Mouse (Mus musculus) right cerebral cortex, postnatal 10 days (tissue): ENCODE results near the gene Gm49395.

Source experiments
- DNase-seq, 2 experiments: peaks; one replicate each; pipeline ENCODE4 v3.0.0; 2021; ENCODE audit warnings: low spot score in 2 of 2

Gm49395 gene

DNA sequence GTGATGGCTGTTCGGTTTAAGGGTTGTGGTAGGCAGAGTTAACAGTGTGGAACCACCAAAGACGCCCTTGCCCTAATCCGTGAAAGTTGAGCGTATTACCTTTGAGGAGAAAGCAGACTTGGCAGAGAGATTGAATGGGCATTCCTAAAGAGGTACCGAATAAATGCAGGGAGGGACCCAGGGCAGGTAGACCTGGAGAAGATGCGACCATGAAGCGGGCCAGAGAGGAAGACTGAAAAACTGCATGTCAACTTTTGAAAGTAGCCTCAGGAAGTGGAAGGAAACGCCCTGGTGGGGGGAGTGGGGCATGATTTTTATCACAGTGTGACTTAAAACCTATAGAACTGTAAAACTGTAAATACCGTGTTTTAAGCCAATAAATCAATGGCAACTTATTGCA, 2.3 kb downstream of the Gm49395 start:
- no peak for DNase-seq

GRCm38 (mm10) chr13:115098227-115098626, 3.5 kb downstream of the Gm49395 start:
- no peak for DNase-seq

DNA sequence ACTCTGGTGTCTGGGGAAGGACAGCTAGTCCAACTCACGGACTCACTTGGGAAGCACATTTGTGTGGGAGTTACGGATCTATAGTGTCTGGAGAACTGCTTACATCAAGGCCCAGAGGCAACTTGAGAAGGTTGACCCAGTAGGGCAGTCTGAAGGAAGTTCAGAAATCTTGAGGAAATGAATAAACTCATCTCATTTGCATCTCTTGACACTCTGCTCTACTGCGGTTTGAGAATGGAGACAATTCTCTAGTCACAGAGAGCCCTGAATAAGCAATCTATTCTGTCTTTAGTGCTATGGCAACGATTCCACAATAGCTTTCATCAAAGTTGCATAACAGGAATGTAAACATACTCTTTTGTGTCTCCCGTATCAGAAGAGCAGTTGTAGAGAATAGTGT, 4.8 kb downstream of the Gm49395 start:
- no peak for DNase-seq

DNA sequence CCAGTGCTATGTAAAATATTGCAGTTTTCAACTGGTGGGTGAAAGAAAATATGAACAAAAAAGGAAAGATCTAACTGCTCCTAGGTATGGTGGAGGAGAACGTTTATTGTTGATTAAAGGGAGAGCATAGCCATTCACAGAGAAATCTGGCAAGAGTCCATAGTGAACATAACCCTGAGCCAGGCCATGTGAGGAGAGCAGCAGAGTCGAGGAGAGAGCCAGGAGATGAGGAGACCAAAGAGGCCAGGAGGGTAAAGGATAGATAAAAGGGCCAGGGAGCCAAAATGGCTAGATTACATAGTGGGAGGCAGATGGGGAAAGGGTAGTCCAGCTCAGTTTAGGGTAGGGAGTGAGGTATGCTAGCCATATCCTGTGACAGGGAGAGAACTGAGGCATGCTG, 5.5 kb downstream of the Gm49395 start:
- DNase-seq, result no peak

GRCm38 (mm10) chr13:115095392-115095791, 6.3 kb downstream of the Gm49395 start:
- no peak for DNase-seq

- no peak for DNase-seq
Observed at GRCm38 (mm10) chr13:115091511-115091910, 10.2 kb downstream of the Gm49395 start.

GRCm38 (mm10) chr13:115090977-115091445, 10.7 kb downstream of the Gm49395 start:
- DNase-seq, result no peak

DNA sequence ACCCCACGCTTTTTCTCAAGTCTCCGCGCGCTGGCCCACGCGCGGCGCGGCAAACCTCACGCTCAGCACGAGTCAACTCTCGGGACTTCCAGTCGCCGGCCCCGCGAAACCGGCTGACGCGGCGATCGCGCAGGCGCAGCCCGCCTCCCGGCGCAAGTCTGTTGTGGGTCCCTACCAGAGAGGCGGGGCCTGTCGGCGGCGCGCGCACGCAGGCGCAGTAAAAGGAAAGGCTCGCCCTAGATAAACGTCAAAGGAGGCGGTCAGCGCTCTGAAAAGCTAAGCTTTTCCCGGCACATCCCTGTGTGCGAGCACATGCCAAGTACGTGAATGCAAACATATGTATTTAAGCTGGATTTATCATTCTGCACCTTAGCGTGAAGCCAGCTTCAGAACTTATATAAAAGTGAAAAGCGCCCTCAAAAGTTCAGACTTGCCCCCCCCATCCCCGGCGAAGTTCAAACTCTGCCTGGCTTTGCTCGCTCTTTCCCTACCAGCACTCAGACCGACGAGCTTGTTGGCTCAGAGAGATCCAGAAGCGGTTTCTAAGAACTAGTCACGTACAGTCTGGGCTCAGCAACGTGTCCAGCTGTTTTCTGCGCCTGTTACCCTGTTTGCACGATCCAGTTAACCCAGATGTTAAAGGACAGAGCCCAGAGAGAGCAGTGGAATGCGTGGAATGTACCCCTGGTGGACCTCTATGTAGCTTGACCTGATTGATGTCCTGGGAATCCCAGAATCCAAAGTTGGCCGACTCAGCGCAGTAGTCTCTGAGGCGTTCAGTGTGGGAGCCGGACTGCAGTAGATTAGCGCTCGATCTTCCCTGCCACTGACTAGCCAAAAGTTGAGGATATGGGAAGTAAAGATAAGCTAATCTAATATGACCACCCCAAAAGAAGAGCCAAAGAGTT, 11.4 kb downstream of the Gm49395 start, which contains the start of gene Pelo:
TSS of gene Pelo (minus strand) at position 118 of the 908 bp plus-strand sequence.
- peak; percentile 96 for DNase-seq

DNA sequence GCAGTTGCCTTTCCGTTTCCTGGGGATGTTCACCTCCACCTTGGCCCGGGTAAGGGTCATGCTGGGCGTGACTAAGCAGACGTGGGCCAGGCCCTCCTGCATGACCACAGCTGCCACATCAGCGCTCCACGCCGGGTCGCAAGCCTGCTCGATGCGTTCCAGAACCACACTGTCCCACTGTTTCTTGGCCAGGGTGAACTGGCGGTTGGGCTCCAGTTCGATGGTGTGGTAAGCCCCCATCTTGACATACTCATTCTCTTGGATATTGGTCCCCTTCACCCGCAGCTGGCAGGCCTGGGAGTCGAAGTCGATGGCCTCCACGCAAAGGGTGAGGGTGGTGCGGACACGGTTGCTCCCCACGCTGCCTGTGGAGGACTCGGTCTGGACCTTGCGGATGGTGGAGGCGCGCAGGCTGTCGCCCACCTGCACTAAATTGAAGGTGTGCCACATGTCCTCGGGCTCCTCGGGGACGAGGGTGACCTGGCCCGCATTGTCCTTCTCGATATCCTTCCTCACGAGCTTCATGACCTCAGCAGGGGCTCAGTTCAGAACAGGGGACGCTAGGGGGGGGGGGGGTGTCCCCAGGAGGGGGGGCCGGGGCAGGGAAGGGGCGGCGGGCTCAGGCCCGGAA, 12.2 kb downstream of the Gm49395 start:
- peak; percentile 38 to 39 for DNase-seq

GRCm38 (mm10) chr13:115089020-115089394, 12.7 kb downstream of the Gm49395 start:
- DNase-seq, result no peak

DNA sequence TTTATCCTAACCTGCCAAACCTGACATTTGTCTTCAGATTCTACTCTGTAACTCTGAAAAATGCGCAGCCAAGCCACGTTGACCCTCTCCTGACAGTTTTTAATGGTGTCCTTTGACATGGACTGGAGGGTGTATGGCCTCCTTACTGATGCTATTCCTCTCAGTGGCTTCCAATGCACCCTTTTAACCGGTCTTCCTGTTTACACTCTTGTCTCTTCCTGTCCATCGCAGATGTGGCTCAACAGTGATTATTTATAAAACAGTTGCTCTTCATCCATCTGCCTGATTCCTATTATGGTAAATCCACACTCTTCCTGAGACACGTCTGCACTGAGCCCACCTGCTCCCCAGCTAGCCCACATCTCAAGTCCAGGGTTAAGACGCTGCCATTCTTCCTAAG, 15.7 kb downstream of the Gm49395 start:
- DNase-seq, result no peak

- DNase-seq, result no peak
Observed at GRCm38 (mm10) chr13:115082339-115082738, 19.4 kb downstream of the Gm49395 start.

DNA sequence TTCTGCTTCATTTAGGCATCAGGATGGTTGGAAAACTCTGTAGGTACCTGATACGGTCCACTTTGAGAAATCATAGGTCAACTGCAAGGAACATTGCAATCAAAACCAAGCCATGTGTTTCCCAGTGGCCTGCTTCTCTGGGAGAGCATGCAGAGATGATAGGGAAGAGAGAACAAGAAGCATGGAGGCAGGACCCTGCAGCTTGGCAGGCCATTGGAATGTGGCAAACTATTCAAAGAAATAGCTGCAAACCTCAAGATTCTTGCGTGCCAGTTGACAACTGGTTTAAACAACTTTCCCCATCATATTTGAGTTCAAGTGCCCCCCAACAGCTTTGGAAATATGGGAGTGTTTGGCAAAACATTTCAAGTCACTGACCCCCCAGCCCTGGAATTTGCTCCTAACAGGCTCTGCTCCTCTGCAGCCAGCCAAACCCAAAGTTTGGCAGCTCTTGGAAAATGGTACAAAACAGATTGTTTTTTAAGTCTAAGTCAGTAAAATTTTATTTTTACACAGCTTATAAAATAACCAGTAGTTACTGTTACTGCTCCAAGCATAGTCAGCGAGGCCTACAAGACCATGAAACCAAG, 21.6 kb downstream of the Gm49395 start:
- DNase-seq, result no peak

GRCm38 (mm10) chr13:115078997-115079685, 22.6 kb downstream of the Gm49395 start:
- no peak for DNase-seq

DNA sequence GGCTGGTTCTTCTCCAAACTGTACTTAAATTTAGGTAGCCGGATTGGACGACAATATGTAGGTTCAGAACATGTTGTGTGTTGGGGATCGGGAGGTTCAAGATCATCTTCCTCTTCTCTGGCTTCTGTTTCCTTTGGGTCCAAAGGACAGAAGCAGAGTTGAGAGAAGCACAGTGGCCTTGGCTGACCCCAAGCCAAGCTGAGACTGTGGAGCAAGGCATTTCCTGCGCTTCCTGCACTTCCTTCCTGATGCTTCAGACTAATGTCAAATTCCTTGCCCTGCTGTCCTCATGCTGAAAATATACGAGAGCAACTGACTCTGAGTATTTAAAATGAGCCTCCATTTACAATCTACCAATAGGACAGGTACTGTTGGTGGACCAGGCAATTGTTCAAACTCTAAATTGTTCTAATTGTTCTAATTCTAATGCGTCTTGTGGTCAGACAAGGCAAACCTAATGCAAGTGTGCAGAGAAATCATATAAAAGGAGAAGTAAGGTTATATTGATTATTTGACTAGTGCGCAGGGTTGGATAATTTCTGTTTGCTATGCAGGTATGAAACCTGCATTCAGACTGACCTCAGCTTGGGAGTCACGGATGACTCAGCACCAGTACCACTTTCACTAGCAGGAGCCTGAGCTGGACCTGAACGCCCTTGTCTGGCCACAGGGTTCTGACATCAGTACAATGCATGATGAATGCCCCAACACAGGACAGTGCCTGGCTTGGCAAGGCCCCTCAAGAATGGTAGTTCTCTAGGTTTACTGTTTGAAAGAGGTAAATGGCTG, 24.2 kb downstream of the Gm49395 start:
- DNase-seq, result no peak

- DNase-seq, result no peak
Observed at GRCm38 (mm10) chr13:115072386-115072785, 29.3 kb downstream of the Gm49395 start.

DNA sequence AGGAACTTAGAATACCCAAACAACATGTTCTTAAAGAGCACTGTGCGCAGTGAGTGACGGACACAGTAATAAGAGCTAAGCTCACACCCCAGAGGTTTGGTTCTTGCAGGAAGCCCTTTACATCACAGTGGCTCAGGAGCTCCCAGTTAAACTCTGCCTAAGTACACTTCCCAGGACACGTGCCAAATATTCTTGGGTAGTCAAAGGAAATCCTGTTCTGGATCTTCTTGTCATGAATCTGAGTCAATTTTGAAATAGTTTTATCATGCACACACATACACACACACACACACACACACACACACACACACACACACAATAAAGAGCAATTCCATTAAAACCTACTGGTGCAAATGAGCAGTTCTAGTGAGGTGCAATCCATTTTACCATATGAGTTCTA, 30.3 kb downstream of the Gm49395 start:
- no peak for DNase-seq

GRCm38 (mm10) chr13:115067968-115068330, 33.8 kb downstream of the Gm49395 start:
- no peak for DNase-seq

GRCm38 (mm10) chr13:115067324-115067967, 34.3 kb downstream of the Gm49395 start:
- no peak for DNase-seq

- DNase-seq, result no peak
Observed at GRCm38 (mm10) chr13:115057555-115057954, 44.2 kb downstream of the Gm49395 start.

DNA sequence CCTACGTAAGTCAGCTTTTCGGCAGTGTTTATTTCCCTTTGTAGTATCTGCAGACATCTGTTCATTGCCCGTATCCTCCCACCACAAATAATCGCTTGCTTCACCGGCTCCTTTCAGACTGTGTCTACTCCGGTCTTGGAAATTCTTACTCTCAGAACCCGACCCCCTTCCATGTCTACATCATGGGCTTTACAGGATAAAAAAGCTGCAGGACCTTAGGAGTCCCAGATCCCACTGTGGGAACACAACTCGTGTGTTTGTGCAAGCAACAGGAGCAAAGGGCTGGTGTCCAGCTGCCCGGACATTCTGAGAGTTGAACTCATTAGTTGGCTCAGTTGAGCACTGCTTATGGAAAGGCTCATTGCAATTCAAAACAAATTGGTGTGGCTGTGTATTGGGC, 46.9 kb downstream of the Gm49395 start:
- DNase-seq, result peak in 1 of 2 experiments; percentile 32
